Mouse (Mus musculus): ENCODE results near the gene Atp2a1.

DNA sequence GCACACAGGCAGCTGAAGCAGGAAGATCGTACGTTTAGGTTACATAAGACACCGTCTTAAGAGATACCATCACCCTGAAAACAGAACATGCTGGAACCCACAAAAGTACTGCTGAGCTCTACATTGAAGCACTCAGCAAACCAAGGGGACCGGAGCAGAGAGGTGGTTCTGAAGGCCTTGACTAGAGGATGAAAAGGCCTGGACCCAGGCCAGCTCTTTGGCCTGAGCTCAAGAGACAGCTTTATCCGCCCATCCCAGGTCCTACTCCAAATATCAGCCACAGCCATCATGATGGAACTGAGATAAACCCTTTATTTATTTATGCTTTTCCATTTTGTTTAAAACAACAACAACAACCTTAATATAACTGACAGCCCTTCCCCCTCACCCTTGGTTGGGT, 3.8 kb upstream of the Atp2a1 start:
- no peak for TF ChIP-seq POLR2A (IDR thresholded peaks at IDR 0.05; ENCODE audit: low read depth, low read length)
- TF ChIP-seq CTCF (conservative IDR thresholded peaks at IDR 0.05; ENCODE audit: insufficient read depth, insufficient read length, low read depth, low read length) = no peak

Measured in kidney, adult 2 months (tissue).